Mouse (Mus musculus) left cerebral cortex, postnatal 4 days (tissue): ENCODE data around the gene Zbed4. TPM values are rescaled to one million over a fixed set of nuclear protein-coding genes. Genes with fewer than 3 reads are reported as not detected.
"Not testable (repeated sequence)": the region's sequence is repeated elsewhere in the genome, so short reads cannot be mapped to it uniquely, and the experiment has no call there.

ENCODE experiments used
- DNase-seq: peaks from one replicate; pipeline ENCODE4 v3.0.0-alpha.2; 2022
- intact Hi-C: fragments of 180-260 bp; cut with DNase I; formaldehyde crosslinking; loops from one replicate; pipeline ENCODE4 v1.15.1; 2025
- total RNA-seq, 2 experiments: library from RNA; stranded (reverse); gene quantifications; 2 replicates each; pipeline ENCODE4 v1.2.3; 2021

Gene Zbed4
- total RNA-seq, 2 experiments from 2014 or later = 23.2 to 26.7 TPM

DNA sequence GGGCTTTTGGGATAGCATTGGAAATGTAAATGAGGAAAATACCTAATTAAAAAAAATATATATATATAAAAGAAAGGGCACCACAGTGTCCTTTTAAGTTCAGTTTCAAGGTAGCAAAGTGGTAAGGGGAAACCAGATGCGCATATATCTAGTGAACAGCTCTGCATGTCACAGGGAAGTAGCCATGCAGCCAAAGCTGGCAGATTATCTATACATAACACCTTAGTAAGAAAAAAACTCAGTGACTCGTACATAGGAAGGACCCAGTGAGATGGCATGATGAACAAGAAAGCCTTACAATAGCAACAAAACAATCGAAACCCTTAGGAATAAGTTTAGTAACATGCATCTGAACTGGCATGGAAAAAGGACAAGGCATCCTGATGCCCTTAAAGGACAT lies 50.4 kb downstream of the Zbed4 start:
- intact Hi-C loops = no loop called here
- no peak for DNase-seq

DNA sequence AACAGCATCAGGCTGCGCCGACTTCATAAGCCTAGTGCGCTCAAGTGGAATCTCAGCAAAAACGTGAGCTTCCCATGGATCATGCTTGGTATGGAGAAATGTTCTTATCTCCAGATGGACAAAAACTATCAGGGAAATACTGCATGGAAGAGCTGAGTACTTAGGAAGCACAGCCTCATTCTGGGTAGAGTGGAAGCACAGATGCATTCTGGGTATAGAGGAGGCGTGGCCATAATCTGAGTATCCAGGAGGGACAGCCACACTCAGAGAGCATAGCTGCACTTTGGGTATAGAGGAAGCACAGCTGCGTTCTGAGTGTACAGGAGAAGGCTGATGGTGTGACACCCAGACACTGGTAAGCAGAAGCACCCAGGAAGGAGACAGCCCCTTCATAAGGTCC lies 50.9 kb downstream of the Zbed4 start:
- no peak for DNase-seq
- intact Hi-C loops = no loop called here

- intact Hi-C loops = no loop called here
- no peak for DNase-seq
These were observed 56.7 kb downstream of the Zbed4 start for GRCm38 (mm10) chr15:88808121-88808520.

DNA sequence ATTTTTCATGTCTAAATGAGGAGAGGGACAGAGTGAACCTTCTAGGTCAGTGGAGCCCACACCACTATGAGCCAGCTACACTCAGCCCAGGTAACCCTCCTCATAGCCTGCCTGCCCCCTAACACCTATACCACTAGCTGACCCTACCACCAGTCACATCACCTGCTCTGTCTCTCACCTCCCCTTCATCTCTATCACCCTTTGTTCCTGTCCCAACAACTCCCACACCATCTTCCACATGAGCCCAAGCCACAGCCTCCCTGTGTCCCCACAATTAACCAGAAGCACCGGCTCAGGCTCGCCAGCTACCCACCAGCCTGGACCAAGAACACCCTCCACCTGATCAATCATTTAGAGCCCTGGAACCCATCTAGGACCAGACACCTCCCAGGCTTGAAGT lies 58.9 kb downstream of the Zbed4 start:
- no peak for DNase-seq
- intact Hi-C loops = loop anchor here (10.0 kb wide), 1 partner anchor 46 kb away; no protein-coding TSS in a partner anchor

DNA sequence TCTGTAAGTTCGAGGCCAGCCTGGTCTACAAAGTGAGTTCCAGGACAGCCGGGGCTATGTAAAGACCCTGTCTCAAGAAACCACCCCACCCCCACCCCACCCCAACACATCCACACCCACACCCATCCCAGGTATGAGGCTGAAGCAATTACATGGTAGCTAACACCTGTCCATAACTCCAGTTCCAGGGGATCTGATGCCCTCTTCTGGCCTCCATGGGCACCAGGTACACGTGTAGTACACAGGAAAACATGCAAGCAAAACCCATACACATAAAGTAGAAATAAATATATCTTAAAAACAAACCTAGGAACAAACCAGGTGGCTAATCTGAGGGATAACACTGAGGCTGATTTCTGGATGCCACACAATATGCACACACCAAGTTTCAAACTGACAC lies 61.8 kb downstream of the Zbed4 start:
- no peak for DNase-seq
- intact Hi-C loops = loop anchor here (10.0 kb wide), 1 partner anchor 48 kb away; no protein-coding TSS in a partner anchor

- intact Hi-C loops = loop anchor here (10.0 kb wide), 1 partner anchor 49 kb away; no protein-coding TSS in a partner anchor
These were observed 62.4 kb downstream of the Zbed4 start for GRCm38 (mm10) chr15:88813873-88814272.

GRCm38 (mm10) chr15:88814411-88815047 lies 63.1 kb downstream of the Zbed4 start:
- intact Hi-C loops = loop anchor here (10.0 kb wide), 1 partner anchor 50 kb away; no protein-coding TSS in a partner anchor

More at GRCm38 (mm10) chr15:88813873-88814272, 62.4 kb downstream of the Zbed4 start:
- not testable (repeated sequence) for DNase-seq

DNA sequence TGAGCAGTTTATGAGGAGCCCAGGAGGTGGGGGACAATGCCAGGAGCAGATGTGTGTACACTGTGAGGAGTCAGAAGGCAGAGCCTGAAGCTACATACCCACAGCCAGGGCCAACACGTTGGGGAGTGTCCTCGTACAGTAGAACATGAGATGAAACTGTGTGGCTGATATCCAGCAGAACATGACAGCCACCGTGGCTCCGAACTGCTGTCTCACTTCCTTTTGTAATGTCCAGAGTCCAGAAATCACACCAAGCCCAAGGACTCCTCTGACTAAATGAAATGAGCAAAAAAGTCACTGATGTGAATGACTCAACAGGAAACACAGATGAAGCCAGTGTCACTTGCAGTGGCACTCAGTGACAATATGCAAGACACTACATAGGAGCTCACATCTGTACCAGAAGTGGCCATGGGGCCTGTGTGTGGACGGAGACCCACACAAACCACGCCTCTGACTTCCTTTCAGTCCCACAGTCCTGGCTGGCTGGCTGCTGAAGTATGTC lies 63.8 kb downstream of the Zbed4 start:
- DNase-seq = no peak
- intact Hi-C loops = loop anchor here (10.0 kb wide), 1 partner anchor 50 kb away; no protein-coding TSS in a partner anchor

More at GRCm38 (mm10) chr15:88814411-88815047, 63.1 kb downstream of the Zbed4 start:
- no peak for DNase-seq

GRCm38 (mm10) chr15:88819026-88819905 lies 67.8 kb downstream of the Zbed4 start, which contains the start of the genes Alg12 and Creld2:
Alg12 (minus strand) TSS chr15:88819318.
Creld2 (plus strand) TSS chr15:88819646.
- intact Hi-C loops = loop anchor here (10.0 kb wide), 1 partner anchor 54 kb away; no protein-coding TSS in a partner anchor
- DNase-seq = peak; percentile 100

- intact Hi-C loops = loop anchor here (10.0 kb wide), 2 partner anchors 55 to 265 kb away; partner anchors contain the start of gene Selenoo
- no peak for DNase-seq
These were observed 68.4 kb downstream of the Zbed4 start for GRCm38 (mm10) chr15:88819906-88820303.

- no peak for DNase-seq
- intact Hi-C loops = loop anchor here (10.0 kb wide), 1 partner anchor 263 kb away; the partner anchor contains the start of gene Selenoo
These were observed 69.9 kb downstream of the Zbed4 start for GRCm38 (mm10) chr15:88821403-88821802.

GRCm38 (mm10) chr15:88822513-88822912 lies 71.1 kb downstream of the Zbed4 start:
- DNase-seq = no peak
- intact Hi-C loops = loop anchor here (10.0 kb wide), 1 partner anchor 262 kb away; the partner anchor contains the start of gene Selenoo

- intact Hi-C loops = loop anchor here (10.0 kb wide), 1 partner anchor 261 kb away; the partner anchor contains the start of gene Selenoo
- DNase-seq = no peak
These were observed 71.9 kb downstream of the Zbed4 start for GRCm38 (mm10) chr15:88823376-88823775.

- intact Hi-C loops = loop anchor here (5.0 to 10.0 kb wide), 2 partner anchors 45 to 257 kb away; partner anchors contain the start of gene Selenoo
- no peak for DNase-seq
These were observed 76.0 kb downstream of the Zbed4 start for GRCm38 (mm10) chr15:88827466-88827865.

DNA sequence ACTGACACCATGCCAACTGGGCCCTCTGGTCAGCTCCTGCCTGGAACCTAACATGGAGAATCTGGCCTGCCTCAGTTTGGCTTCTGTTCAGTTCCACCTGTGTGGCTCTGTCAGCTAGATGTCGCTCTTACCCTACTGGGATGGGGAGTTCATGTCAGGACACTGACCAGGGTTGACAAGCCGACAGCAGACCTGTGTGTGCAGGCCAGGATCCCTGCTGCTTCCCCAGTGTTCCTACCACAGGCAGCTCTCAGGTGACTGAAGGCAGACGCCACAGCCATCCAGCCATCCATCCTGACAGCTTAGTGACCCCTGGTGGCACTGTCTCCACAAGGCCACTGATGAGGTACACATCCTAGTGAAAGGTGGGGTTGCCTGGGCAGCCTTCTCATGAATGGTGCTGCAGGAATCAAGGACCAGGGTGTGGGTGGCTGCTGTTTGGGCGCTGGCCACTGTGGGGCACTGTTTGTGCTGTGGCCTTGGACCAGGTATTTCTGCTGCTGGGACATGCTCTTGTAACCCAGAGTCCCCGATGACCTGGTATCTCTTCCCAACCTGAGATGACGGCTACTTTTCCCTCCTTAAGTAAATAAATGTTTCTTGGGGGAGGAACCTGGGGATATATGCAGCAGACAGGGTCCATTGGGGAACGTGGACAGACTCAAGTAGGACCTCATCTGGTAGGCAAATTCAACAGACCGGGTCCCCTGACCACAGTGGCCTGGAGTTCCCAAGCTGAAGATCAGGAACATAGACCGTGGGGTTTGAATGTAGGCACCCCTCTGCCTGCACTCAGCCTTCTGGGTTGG lies 76.7 kb downstream of the Zbed4 start:
- intact Hi-C loops = loop anchor here (2.0 to 10.0 kb wide), 3 partner anchors 44 to 257 kb away; partner anchors contain the start of gene Selenoo
- DNase-seq = peak; percentile 71

GRCm38 (mm10) chr15:88828800-88829705 lies 77.6 kb downstream of the Zbed4 start:
- peak; percentile 92 for DNase-seq
- intact Hi-C loops = loop anchor here (2.0 to 10.0 kb wide), 3 partner anchors 43 to 256 kb away; partner anchors contain the start of gene Selenoo

DNA sequence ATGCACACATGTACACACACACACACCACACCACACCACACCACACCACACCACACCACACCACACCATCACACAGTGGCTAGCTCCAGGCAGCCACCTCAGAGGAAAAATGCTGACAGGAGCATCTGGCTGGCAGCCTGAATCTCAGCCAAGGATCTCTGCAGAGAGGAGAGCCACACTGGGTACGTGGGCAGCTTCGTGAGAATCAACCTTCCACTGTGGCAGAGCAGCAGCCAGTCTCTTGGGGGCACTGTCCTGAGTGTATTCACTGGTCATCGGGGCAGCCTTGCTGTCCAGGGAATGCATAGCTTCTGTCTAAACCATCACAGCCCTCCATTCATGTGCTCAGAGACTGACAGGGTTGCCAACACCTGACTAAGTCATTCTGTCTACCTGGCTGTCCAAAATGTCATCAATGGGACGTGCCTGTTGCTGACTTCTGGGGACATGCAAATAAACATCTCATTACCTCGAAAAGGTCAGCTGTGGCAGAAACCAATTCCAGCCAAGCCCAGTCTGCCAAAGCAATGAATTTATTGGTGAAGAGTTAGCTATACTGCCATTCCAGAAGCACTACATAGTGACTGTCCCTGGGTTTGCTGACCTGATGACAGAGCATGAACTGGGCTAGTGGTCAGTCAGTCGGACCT lies 78.5 kb downstream of the Zbed4 start:
- intact Hi-C loops = loop anchor here (2.0 to 10.0 kb wide), 3 partner anchors 42 to 255 kb away; partner anchors contain the start of gene Selenoo
- no peak for DNase-seq

DNA sequence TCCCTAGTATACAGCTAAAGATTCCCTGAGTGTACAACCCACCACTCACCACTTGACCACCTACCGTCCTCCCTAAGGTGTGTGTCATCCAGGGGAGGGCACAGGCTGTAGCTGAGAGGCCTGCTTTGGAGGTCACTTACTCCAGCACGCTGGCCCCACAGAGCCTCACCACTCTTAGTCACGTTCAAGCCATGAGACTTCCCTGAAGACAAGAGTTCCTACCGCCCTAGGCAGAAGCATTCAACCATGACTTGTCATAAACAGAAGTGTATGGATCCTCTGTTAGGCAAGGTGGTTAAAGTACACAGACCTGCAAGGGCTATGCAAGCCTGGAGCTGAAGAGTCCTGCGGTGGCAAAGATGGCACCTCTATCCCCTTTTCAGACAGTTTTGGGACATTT lies 79.2 kb downstream of the Zbed4 start:
- intact Hi-C loops = no loop called here

More for the DNA sequence above, 79.2 kb downstream of the Zbed4 start:
- DNase-seq = no peak
